Mouse (Mus musculus): ENCODE measurements around the gene Wap. TPM values are rescaled to one million over a fixed set of nuclear protein-coding genes. Genes with fewer than 3 reads are reported as not detected.

Gene Wap
- total and polyA plus RNA-seq, 2 experiments from 2014 or later: not detected

DNA sequence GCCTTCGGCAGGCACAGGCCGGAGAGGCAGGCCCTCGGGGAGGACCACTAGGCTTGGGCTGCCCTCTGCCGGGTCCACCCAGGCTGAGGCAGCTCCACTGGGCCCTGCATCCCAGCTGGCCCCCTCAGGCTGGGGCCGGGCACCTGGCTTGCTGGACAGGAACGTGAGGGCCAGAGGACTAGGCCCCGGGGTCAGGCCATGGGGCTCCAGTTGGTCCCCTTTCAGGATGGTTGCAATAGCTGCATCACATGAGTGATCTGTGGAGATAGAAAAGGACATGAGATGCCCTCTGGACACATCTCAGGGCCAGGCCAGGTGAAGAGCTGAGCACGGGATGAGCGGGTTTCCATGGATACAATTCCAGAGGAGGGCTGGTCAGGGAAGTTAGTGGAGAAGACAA, 35.8 kb downstream of the Wap start:
- Histone ChIP-seq H3K4me1 (ENCODE audit: insufficient read depth) (peaks cover 45% of the 10 kb centered on the region), H3K4me2 (ENCODE audit: low read depth) (peak overlapping the region; percentile 92; the same call in 1 of the 2 replicates), H3K27ac (ENCODE audit: low read depth, low read length) (no peak overlapping the region), H3K36me3 (ENCODE audit: insufficient read depth) (peaks cover 27% of the 10 kb centered on the region; the same call in 1 of the 2 replicates), H3K9me3 (ENCODE audit: low read length) (no peaks in the 10 kb centered on the region), H3K27me3 (ENCODE audit: insufficient read depth, low read length) (no peaks in the 10 kb centered on the region), H3K9ac (no peak overlapping the region), H3K4me3 (ENCODE audit: low read depth, low read length) (no peak overlapping the region; the same call in 1 of the 2 replicates)
- no peak for TF ChIP-seq CTCF (IDR thresholded peaks at IDR 0.05; ENCODE audit: low read depth)
- DNase-seq: no peak
- WGBS: 87% methylated on average over 8 of the region's 9 CpGs
- no peak for ATAC-seq

DNA sequence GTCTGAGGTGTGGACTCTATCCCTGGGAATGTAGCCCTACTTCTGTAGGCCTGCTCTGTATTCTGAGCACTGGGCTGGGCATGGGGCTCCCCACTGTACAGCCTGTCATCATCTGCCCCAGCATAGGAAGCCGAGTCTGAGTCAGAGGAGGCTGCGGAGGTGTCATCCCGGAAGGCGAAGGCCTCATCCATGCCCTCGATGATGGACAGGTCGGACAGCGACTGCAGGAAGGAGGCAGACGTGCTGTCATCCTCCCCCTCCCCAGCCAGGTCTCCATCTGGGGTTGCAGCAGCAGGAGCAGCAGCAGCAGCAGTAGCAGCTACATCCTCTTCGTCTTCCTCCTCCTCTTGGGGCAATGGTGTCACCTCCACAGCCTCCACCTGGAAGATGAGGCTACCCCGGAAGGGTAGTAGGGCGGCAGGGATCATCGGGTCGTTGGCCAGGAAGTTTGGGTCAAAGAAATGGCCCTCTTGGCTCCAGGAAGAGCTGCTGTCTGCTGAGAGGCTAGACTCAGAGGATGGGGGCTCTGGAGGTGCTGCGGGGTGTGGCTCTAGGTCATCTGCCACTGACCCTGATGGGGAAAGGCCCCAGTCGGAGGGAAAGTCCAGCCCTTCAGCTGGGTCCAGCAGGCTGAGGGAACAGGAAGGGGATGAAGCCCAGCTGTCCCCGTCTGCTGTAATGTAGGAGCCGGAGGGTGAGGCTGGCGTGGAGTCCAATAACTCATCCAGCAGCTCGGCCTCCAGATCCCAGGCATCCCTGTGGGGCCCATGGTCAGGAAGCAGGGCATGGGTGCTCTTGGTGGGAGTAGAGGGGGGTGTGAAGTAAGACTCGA, 36.6 kb downstream of the Wap start:
- H3K9me3 ChIP-seq (ENCODE audit: low read length): no peaks in the 10 kb centered on the region
- no peaks in the 10 kb centered on the region for H3K27me3 ChIP-seq (ENCODE audit: insufficient read depth, low read length)
- no peak overlapping the region for H3K27ac ChIP-seq (ENCODE audit: low read depth, low read length)
- 80% methylated on average over 20 of the region's 20 CpGs for WGBS
- peaks cover 39% of the 10 kb centered on the region for H3K4me1 ChIP-seq (ENCODE audit: insufficient read depth)
- peaks cover 35% of the 10 kb centered on the region; the same call in 1 of the 2 replicates for H3K36me3 ChIP-seq (ENCODE audit: insufficient read depth)
- no peak overlapping the region for H3K9ac ChIP-seq
- TF ChIP-seq CTCF (IDR thresholded peaks at IDR 0.05; ENCODE audit: low read depth): no peak
- ATAC-seq (no peak), DNase-seq (no peak)
- no peak overlapping the region for H3K4me3 ChIP-seq (ENCODE audit: low read depth, low read length)
- H3K4me2 ChIP-seq (ENCODE audit: low read depth): no peak overlapping the region

DNA sequence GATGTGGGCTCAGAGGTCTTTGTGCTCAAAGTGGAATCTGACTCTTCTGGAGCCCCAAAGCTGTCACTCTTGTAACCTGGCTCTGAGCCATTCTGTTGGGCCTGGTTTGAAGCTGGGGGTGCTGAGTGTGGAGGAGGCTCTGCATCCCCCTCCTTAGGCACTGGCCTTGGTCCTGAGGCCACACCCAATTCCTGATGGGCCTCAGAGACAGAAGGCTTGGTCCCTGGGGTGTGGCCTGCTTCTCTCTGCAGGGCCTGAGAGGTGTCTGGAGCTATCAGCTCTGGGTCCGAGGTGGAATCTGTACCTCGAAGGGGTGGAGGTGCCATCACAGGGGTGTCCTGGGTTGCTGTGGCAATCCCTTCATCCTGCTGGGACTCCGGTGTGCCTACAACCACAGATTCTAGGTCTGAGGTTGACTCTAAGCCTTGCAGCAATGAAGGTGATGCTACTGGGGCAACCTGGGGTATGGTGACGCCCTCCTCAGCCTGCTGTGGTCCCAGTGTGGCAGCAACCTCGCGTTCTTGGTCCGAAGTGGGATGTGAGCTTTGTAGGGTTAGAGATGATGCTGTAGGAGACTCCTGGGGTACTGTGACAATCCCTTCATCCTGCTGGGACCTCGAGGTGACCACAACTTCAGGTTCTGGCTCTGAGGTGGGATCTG, 38.0 kb downstream of the Wap start:
- H3K4me1 ChIP-seq (ENCODE audit: insufficient read depth): peaks cover 30% of the 10 kb centered on the region
- no peak overlapping the region for H3K27ac ChIP-seq (ENCODE audit: low read depth, low read length)
- H3K9ac ChIP-seq: no peak overlapping the region
- no peak for TF ChIP-seq CTCF (IDR thresholded peaks at IDR 0.05; ENCODE audit: low read depth)
- H3K9me3 ChIP-seq (ENCODE audit: low read length): no peaks in the 10 kb centered on the region
- peaks cover 47% of the 10 kb centered on the region for H3K36me3 ChIP-seq (ENCODE audit: insufficient read depth)
- ATAC-seq (no peak), DNase-seq (peak; percentile 22)
- no peak overlapping the region for H3K4me3 ChIP-seq (ENCODE audit: low read depth, low read length)
- no peak overlapping the region for H3K4me2 ChIP-seq (ENCODE audit: low read depth)
- 85% methylated on average over 8 of the region's 8 CpGs for WGBS
- no peaks in the 10 kb centered on the region for H3K27me3 ChIP-seq (ENCODE audit: insufficient read depth, low read length)

DNA sequence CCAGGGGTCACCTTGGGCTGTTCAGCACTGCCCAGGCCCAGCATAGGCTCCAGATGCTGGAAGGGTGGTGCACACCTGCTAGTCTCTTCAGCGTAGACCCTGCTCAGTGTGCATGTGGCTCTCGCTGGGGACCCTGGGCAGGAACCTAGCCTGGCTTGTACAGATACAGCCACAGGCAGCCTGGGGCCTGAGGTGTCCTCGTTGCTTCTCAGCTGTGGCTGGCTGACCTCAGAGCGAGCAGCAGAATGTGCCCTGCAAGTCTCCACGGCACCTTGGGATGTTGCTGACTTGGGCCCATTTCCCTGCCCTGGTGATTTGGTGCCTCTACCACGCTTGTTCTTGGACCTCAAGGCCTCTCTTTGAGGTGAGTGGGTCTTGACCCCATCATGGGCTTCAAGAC, 38.6 kb downstream of the Wap start:
- WGBS: 84% methylated on average over 6 of the region's 6 CpGs
- Histone ChIP-seq H3K4me3 (ENCODE audit: low read depth, low read length) (no peak overlapping the region), H3K36me3 (ENCODE audit: insufficient read depth) (peaks cover 48% of the 10 kb centered on the region), H3K27me3 (ENCODE audit: insufficient read depth, low read length) (no peaks in the 10 kb centered on the region), H3K4me1 (ENCODE audit: insufficient read depth) (peaks cover 30% of the 10 kb centered on the region), H3K9ac (peak overlapping the region; percentile 53; the same call in 1 of the 2 replicates), H3K9me3 (ENCODE audit: low read length) (no peaks in the 10 kb centered on the region), H3K4me2 (ENCODE audit: low read depth) (peak overlapping the region; percentile 50), H3K27ac (ENCODE audit: low read depth, low read length) (0 out of 2 replicates have a peak overlapping the region, but pooled peaks have one; percentile 15)
- no peak for TF ChIP-seq CTCF (IDR thresholded peaks at IDR 0.05; ENCODE audit: low read depth)
- ATAC-seq: no peak; the same call in 1 of the 2 replicates
- DNase-seq: no peak

DNA sequence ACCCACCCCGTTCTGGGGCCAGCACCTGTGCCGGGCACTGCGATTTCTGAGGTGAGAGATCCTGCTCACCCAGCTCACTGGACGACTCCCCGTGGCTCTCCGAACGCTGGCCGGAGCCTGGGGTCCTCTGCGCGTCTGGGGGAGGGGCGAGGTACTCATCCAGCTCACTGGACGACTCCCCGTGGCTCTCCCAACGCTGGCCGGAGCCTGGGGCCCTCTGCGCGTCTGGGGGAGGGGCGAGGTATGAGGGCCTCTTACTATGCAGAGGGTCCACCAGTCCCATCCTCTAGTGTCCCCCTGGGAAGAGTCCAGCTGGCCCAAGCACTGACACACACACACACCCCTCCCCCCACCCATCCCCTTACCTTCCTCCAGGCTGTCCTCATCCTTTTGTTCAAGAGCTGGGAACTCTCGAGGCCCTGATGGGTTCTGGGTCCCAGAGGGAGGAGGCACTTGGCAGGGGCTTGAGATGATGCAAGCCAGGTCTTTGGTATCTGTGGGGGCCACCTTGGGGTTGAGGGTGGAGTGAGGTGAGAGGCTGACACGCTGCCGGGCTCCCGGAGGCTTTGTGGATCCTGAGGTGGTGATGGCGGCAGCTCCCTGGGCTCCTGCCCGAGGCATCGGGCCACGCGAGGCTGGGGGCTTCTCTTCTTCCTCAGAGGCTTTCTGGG, 39.3 kb downstream of the Wap start:
- H3K4me3 ChIP-seq (ENCODE audit: low read depth, low read length): peak overlapping the region; percentile 20; the same call in 1 of the 2 replicates
- H3K27ac ChIP-seq (ENCODE audit: low read depth, low read length): peak overlapping the region; percentile 11; the same call in 1 of the 2 replicates
- H3K4me2 ChIP-seq (ENCODE audit: low read depth): peak overlapping the region; percentile 50
- no peaks in the 10 kb centered on the region for H3K9me3 ChIP-seq (ENCODE audit: low read length)
- peak; percentile 43 for DNase-seq
- ATAC-seq: peak; percentile 3; the same call in 1 of the 2 replicates
- peaks cover 55% of the 10 kb centered on the region for H3K36me3 ChIP-seq (ENCODE audit: insufficient read depth)
- TF ChIP-seq CTCF (IDR thresholded peaks at IDR 0.05; ENCODE audit: low read depth): no peak
- H3K9ac ChIP-seq: peak overlapping the region; percentile 53
- no peaks in the 10 kb centered on the region for H3K27me3 ChIP-seq (ENCODE audit: insufficient read depth, low read length)
- WGBS: 13% methylated on average over 27 of the region's 27 CpGs
- H3K4me1 ChIP-seq (ENCODE audit: insufficient read depth): peaks cover 26% of the 10 kb centered on the region

DNA sequence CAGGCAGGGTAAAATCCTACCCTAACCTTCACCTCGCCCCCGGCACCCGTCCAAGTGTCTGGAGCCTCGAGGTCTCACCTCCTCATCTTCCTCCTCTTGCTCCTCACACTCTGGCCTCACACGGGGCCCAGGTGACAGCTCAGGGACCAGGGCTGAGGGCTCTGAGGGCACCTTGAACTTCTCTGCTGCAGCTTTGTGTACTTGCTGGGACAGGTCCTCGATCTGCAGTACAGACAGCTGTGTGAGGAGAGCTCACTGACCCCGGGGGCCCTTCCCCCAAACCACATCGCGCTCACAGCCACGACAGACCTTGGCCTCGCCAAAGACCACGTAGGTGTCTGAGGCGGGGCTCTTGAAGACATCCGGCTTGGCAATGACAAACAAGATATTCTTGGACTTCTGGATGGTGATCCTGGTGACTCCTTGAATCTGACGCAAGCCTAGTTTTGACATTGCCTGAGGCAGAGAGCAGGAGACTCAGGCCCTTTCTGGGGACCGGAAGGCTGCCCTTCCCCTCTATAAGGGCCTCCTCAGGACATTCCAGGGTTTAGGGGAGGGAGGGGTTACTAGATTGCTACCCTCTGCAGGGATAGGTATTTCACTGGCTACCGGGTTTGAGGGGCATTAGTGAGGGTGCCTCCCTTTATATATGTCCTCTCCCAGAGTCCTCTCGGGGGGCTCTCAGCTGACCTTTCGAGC, 40.1 kb downstream of the Wap start:
- 0 out of 2 replicates have a peak overlapping the region, but pooled peaks have one; percentile 20 for H3K4me3 ChIP-seq (ENCODE audit: low read depth, low read length)
- WGBS: 63% methylated on average over 19 of the region's 19 CpGs
- H3K9me3 ChIP-seq (ENCODE audit: low read length): no peaks in the 10 kb centered on the region
- H3K4me2 ChIP-seq (ENCODE audit: low read depth): peak overlapping the region; percentile 50
- peaks cover 22% of the 10 kb centered on the region for H3K4me1 ChIP-seq (ENCODE audit: insufficient read depth)
- TF ChIP-seq CTCF (IDR thresholded peaks at IDR 0.05; ENCODE audit: low read depth): no peak
- no peaks in the 10 kb centered on the region for H3K27me3 ChIP-seq (ENCODE audit: insufficient read depth, low read length)
- peak; percentile 28 for DNase-seq
- 0 out of 2 replicates have a peak, but pooled peaks have one; percentile 1 for ATAC-seq
- H3K27ac ChIP-seq (ENCODE audit: low read depth, low read length): peak overlapping the region; percentile 11; the same call in 1 of the 2 replicates
- H3K36me3 ChIP-seq (ENCODE audit: insufficient read depth): peaks cover 62% of the 10 kb centered on the region
- H3K9ac ChIP-seq: peak overlapping the region; percentile 53

Measured in forebrain, postnatal 0 days (tissue).